Mouse (Mus musculus) G1E (cell line): Measurements from ENCODE around the gene Gm28308.
A peak's percentile ranks its signal among the peaks of the same experiment; 100 is the strongest.

Experiments used
- CTCF ChIP-seq: IDR thresholded peaks from 2 replicates; pipeline ENCODE4 v1.5.1; 2012; ENCODE audit warnings: low read depth, low read length, inconsistent platforms, mixed read lengths
- GATA1 ChIP-seq: IDR thresholded peaks from 2 replicates; pipeline ENCODE4 v1.6.1; 2012; ENCODE audit warnings: borderline replicate concordance, low read length, inconsistent platforms, mixed read lengths
- POLR2AphosphoS5 ChIP-seq: IDR thresholded peaks from 2 replicates; pipeline ENCODE4 v1.6.1; 2012; ENCODE audit warnings: low read depth, low read length, inconsistent platforms; ENCODE audit not compliant: insufficient replicate concordance
- TAL1 ChIP-seq: conservative IDR thresholded peaks from 2 replicates; pipeline ENCODE4 v1.6.1; 2012; ENCODE audit warnings: low read depth, low read length, inconsistent platforms, mixed read lengths

DNA sequence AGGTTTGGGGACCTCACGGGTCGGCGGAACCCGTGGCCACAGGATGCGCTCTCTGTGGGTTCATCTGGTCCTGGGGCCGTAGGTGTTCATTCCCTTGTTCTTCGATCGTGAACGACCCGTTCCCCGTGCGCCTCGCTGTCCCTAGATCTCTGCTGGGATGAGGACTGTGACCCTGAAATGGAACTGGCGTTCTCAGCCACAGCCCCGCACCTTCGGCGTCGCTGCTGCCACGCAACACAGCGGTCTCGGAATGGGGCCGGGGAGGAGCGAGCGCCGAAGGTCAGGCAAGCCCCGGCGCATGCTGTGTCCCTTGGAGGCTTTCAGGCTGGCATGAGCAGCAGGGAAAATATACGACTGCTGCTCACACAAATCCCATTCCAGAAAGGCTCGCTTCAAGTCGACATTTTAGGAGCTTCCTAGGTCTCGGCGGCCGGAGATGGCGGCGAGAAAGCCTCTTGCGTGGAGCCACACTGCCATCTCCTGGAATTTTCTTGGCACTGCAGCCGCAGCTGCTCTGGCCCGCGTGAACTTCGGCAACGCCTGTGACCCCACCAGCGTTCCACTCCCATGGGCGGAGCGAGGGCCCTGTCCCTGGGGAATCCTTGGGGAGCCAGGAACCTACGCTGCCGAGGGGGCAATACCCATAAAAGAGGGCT is 8.3 kb upstream of the Gm28308 start, which contains the start of gene Hoxa7:
- TF ChIP-seq POLR2AphosphoS5, result no peak
- TF ChIP-seq CTCF, result peak; percentile 83
- no peak for TF ChIP-seq GATA1
- no peak for TF ChIP-seq TAL1
